Mouse (Mus musculus): ENCODE measurements around the gene Kctd20. TPM values are rescaled to one million over a fixed set of nuclear protein-coding genes. Genes with fewer than 3 reads are reported as not detected.

Gene Kctd20
- total RNA-seq (2021) = 100 to 1,000 TPM in 1 of 2 experiments, 10 to 100 TPM in 1; 99.1 to 109 TPM

GRCm38 (mm10) chr17:28951831-28952799 is at the start of gene Kctd20:
TSS of gene Kctd20 (plus strand) at chr17:28951950.
- DNase-seq = peak; percentile 93
- intact Hi-C loops (cut with DNase I) = no loop called here

- intact Hi-C loops (cut with DNase I) = no loop called here
Observed at GRCm38 (mm10) chr17:28904546-28905376, 47.0 kb upstream of the Kctd20 start.

GRCm38 (mm10) chr17:28905377-28905916 is 46.3 kb upstream of the Kctd20 start:
- intact Hi-C loops (cut with DNase I) = no loop called here
- no peak for DNase-seq

More at GRCm38 (mm10) chr17:28904546-28905376, 47.0 kb upstream of the Kctd20 start:
- peak; percentile 59 for DNase-seq

GRCm38 (mm10) chr17:28907959-28908358 is 43.8 kb upstream of the Kctd20 start:
- intact Hi-C loops (cut with DNase I) = no loop called here
- DNase-seq = no peak

GRCm38 (mm10) chr17:28909252-28909941 is 42.4 kb upstream of the Kctd20 start:
- DNase-seq = peak; percentile 66
- intact Hi-C loops (cut with DNase I) = no loop called here

GRCm38 (mm10) chr17:28910139-28910538 is 41.6 kb upstream of the Kctd20 start:
- DNase-seq = no peak
- intact Hi-C loops (cut with DNase I) = no loop called here

GRCm38 (mm10) chr17:28913200-28913599 is 38.5 kb upstream of the Kctd20 start:
- intact Hi-C loops (cut with DNase I) = no loop called here
- no peak for DNase-seq

- no peak for DNase-seq
- intact Hi-C loops (cut with DNase I) = no loop called here
Observed at GRCm38 (mm10) chr17:28913940-28914339, 37.8 kb upstream of the Kctd20 start.

- no peak for DNase-seq
- intact Hi-C loops (cut with DNase I) = no loop called here
Observed at GRCm38 (mm10) chr17:28915060-28915628, 36.6 kb upstream of the Kctd20 start, which contains the start of gene 4930539E08Rik. TSS of gene 4930539E08Rik (minus strand) at chr17:28915324.

GRCm38 (mm10) chr17:28916520-28916919 is 35.2 kb upstream of the Kctd20 start:
- no peak for DNase-seq
- intact Hi-C loops (cut with DNase I) = no loop called here

GRCm38 (mm10) chr17:28921086-28921485 is 30.7 kb upstream of the Kctd20 start:
- intact Hi-C loops (cut with DNase I) = loop anchor here (10.0 kb wide), 1 partner anchor 156 kb away; the partner anchor contains the start of gene Mapk13
- DNase-seq = no peak

- DNase-seq = no peak
- intact Hi-C loops (cut with DNase I) = loop anchor here (10.0 kb wide), 1 partner anchor 157 kb away; the partner anchor contains the start of gene Mapk13
Observed at GRCm38 (mm10) chr17:28922096-28922495, 29.7 kb upstream of the Kctd20 start.

GRCm38 (mm10) chr17:28924957-28925595 is 26.7 kb upstream of the Kctd20 start:
- intact Hi-C loops (cut with DNase I) = loop anchor here (5.0 to 10.0 kb wide), 2 partner anchors 43 to 160 kb away; partner anchors contain the start of gene Mapk13
- no peak for DNase-seq

- peak; percentile 84 for DNase-seq
- intact Hi-C loops (cut with DNase I) = loop anchor here (5.0 to 10.0 kb wide), 2 partner anchors 44 to 162 kb away; partner anchors contain the start of gene Mapk13
Observed at GRCm38 (mm10) chr17:28926380-28926779, 25.4 kb upstream of the Kctd20 start.

GRCm38 (mm10) chr17:28926866-28927635 is 24.7 kb upstream of the Kctd20 start:
- intact Hi-C loops (cut with DNase I) = loop anchor here (5.0 to 10.0 kb wide), 2 partner anchors 45 to 162 kb away; partner anchors contain the start of gene Mapk13
- peak; percentile 43 for DNase-seq

GRCm38 (mm10) chr17:28928004-28928403 is 23.7 kb upstream of the Kctd20 start:
- intact Hi-C loops (cut with DNase I) = loop anchor here (5.0 to 10.0 kb wide), 2 partner anchors 46 to 163 kb away; partner anchors contain the start of gene Mapk13
- DNase-seq = no peak

- intact Hi-C loops (cut with DNase I) = loop anchor here (5.0 to 10.0 kb wide), 2 partner anchors 47 to 165 kb away; partner anchors contain the start of gene Mapk13
- DNase-seq = no peak
Observed at GRCm38 (mm10) chr17:28929369-28929768, 22.4 kb upstream of the Kctd20 start.
